Mouse (Mus musculus) forebrain, postnatal 0 days (tissue): ENCODE measurements at regions not wholly inside any gene's neighbourhood (a gene's known extent, or its start where the extent isn't known, plus 50 kb on each side); places are given as distances from the start of the nearest gene placed in this dataset.

Experiments
- ATAC-seq: fragments of 200-750 bp; cut with Nextera tagmentation; 2 replicates; pipeline ENCODE4 v1.8.0; 2017; ENCODE audit warnings: mild to moderate bottlenecking, moderate library complexity
- DNase-seq: peaks from one replicate; pipeline ENCODE4 v3.0.0-alpha.2; 2015
- H3K27ac ChIP-seq: fragments of 300-500 bp; sonication (generic); 2 replicates; pipeline ENCODE4 v1.5.1; 2014; ENCODE audit warnings: low read depth, mild to moderate bottlenecking, antibody characterized with exemption, low read length, moderate library complexity, mixed read lengths
- H3K27me3 ChIP-seq: fragments of 300-500 bp; sonication (generic); 2 replicates; pipeline ENCODE4 v1.6.1; 2014; ENCODE audit warnings: mild to moderate bottlenecking, low read length, mixed read lengths; ENCODE audit not compliant: insufficient read depth
- H3K36me3 ChIP-seq: fragments of 300-500 bp; sonication (generic); 2 replicates; pipeline ENCODE4 v1.6.1; 2014; ENCODE audit warnings: mild to moderate bottlenecking, moderate library complexity; ENCODE audit not compliant: insufficient read depth
- H3K4me1 ChIP-seq: fragments of 300-500 bp; sonication (generic); 2 replicates; pipeline ENCODE4 v1.6.1; 2014; ENCODE audit warnings: antibody characterized with exemption; ENCODE audit not compliant: insufficient read depth
- H3K4me2 ChIP-seq: fragments of 300-500 bp; sonication (generic); 2 replicates; pipeline ENCODE4 v1.6.1; 2014; ENCODE audit warnings: low read depth, mild to moderate bottlenecking, moderate library complexity
- H3K4me3 ChIP-seq: fragments of 300-500 bp; sonication (generic); 2 replicates; pipeline ENCODE4 v1.5.1; 2014; ENCODE audit warnings: low read depth, low read length, mixed read lengths
- H3K9ac ChIP-seq: fragments of 300-500 bp; sonication (generic); 2 replicates; pipeline ENCODE4 v1.6.1; 2014; ENCODE audit warnings: mild to moderate bottlenecking
- H3K9me3 ChIP-seq: fragments of 300-500 bp; sonication (generic); 2 replicates; pipeline ENCODE4 v1.6.1; 2016; ENCODE audit warnings: low read length
- CTCF ChIP-seq: sonication (generic); IDR thresholded peaks from 2 replicates; pipeline ENCODE4 v1.5.1; 2016; ENCODE audit warnings: antibody characterized with exemption, control low read depth, low read depth
- WGBS: fragments of 180-500 bp; shearing (Covaris S2); extraction: QIAGEN DNeasy Blood & Tissue Kit; methylation state at CpG from one replicate; pipeline ENCODE4 v1.1.7; 2014; 5-methylcytosine and 5-hydroxymethylcytosine counted together

DNA sequence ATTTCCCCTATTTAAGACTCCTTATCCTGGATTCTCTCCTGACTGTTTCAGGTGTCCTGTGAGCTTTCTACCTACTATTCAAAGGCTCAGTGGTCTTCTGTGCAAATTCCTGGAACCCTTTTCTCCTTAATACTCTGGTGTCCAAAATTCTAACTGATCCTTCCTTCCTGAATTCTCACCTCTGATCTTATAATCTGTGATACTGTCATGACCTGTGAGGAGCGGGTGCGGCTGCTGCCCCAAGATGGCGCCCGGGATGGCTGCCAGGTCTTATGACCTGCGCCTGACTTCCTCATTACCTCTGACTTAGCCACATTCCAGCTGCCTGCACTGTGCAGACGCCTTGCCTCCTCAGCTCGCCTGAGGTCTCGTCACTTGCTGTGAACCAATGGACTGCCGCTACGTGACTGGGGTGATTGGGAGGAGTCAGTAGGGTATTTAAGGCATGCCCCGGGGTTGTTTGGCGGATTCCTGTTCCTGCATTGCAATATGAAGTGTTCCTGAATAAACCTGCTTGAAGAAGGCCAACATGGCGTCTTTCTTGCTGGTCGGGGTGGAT, 131.2 kb downstream of the Ptbp2 start:
- DNase-seq (no peak), ATAC-seq (no peak)
- Histone ChIP-seq H3K36me3 (no peaks in the 10 kb centered on the region), H3K27ac (no peak overlapping the region), H3K9me3 (no peaks in the 10 kb centered on the region), H3K4me1 (no peaks in the 10 kb centered on the region), H3K27me3 (no peaks in the 10 kb centered on the region), H3K4me2 (no peak overlapping the region), H3K9ac (no peak overlapping the region), H3K4me3 (no peak overlapping the region)
- no peak for TF ChIP-seq CTCF
- WGBS: 93% methylated on average over 14 of the region's 14 CpGs

GRCm38 (mm10) chr3:119638633-119639032, 145.6 kb downstream of the Ptbp2 start:
- H3K27ac ChIP-seq: no peak overlapping the region
- no peaks in the 10 kb centered on the region for H3K4me1 ChIP-seq
- no peak for DNase-seq
- 64% methylated on average over 3 of the region's 3 CpGs for WGBS
- TF ChIP-seq CTCF: no peak
- H3K27me3 ChIP-seq: no peaks in the 10 kb centered on the region
- no peak overlapping the region for H3K9ac ChIP-seq
- H3K9me3 ChIP-seq: no peaks in the 10 kb centered on the region
- no peaks in the 10 kb centered on the region for H3K36me3 ChIP-seq
- no peak for ATAC-seq
- no peak overlapping the region for H3K4me2 ChIP-seq
- no peak overlapping the region for H3K4me3 ChIP-seq

GRCm38 (mm10) chr3:119635641-119636040, 148.6 kb downstream of the Ptbp2 start:
- ATAC-seq: no peak
- no peak for DNase-seq
- 35% methylated on average over 3 of the region's 3 CpGs for WGBS
- Histone ChIP-seq H3K4me1 (no peaks in the 10 kb centered on the region), H3K36me3 (no peaks in the 10 kb centered on the region), H3K9me3 (no peaks in the 10 kb centered on the region), H3K4me2 (no peak overlapping the region), H3K27ac (no peak overlapping the region), H3K27me3 (no peaks in the 10 kb centered on the region), H3K9ac (no peak overlapping the region), H3K4me3 (no peak overlapping the region)
- TF ChIP-seq CTCF: no peak

- no peak overlapping the region for H3K4me3 ChIP-seq
- WGBS: 71% methylated on average over 2 of the region's 2 CpGs
- no peak for TF ChIP-seq CTCF
- no peak overlapping the region for H3K4me2 ChIP-seq
- H3K27ac ChIP-seq: no peak overlapping the region
- H3K36me3 ChIP-seq: no peaks in the 10 kb centered on the region
- ATAC-seq (no peak; the same call in 1 of the 2 replicates), DNase-seq (peak; percentile 61)
- no peaks in the 10 kb centered on the region for H3K9me3 ChIP-seq
- H3K27me3 ChIP-seq: no peaks in the 10 kb centered on the region
- H3K9ac ChIP-seq: no peak overlapping the region
- no peaks in the 10 kb centered on the region for H3K4me1 ChIP-seq
Observed at GRCm38 (mm10) chr3:119633516-119633915, 150.8 kb downstream of the Ptbp2 start.

GRCm38 (mm10) chr3:119606116-119606515, 178.2 kb downstream of the Ptbp2 start:
- 90% methylated on average over 1 of the region's 1 CpGs for WGBS
- Histone ChIP-seq H3K4me2 (no peak overlapping the region), H3K36me3 (no peaks in the 10 kb centered on the region), H3K9me3 (no peaks in the 10 kb centered on the region), H3K27me3 (no peaks in the 10 kb centered on the region), H3K27ac (no peak overlapping the region), H3K4me3 (no peak overlapping the region), H3K9ac (no peak overlapping the region), H3K4me1 (no peaks in the 10 kb centered on the region)
- DNase-seq: no peak
- no peak for ATAC-seq
- TF ChIP-seq CTCF: no peak

GRCm38 (mm10) chr3:119588872-119589416, 195.3 kb downstream of the Ptbp2 start:
- no peak overlapping the region for H3K27ac ChIP-seq
- TF ChIP-seq CTCF: no peak
- no peaks in the 10 kb centered on the region for H3K27me3 ChIP-seq
- WGBS: 18% methylated on average over 4 of the region's 4 CpGs
- no peaks in the 10 kb centered on the region for H3K36me3 ChIP-seq
- peak; percentile 70 for ATAC-seq
- no peak overlapping the region for H3K9ac ChIP-seq
- no peaks in the 10 kb centered on the region for H3K9me3 ChIP-seq
- peak; percentile 8 for DNase-seq
- H3K4me2 ChIP-seq: no peak overlapping the region
- no peaks in the 10 kb centered on the region for H3K4me1 ChIP-seq
- no peak overlapping the region for H3K4me3 ChIP-seq

- Histone ChIP-seq H3K36me3 (no peaks in the 10 kb centered on the region), H3K4me1 (no peaks in the 10 kb centered on the region), H3K27ac (no peak overlapping the region), H3K4me3 (no peak overlapping the region), H3K27me3 (no peaks in the 10 kb centered on the region), H3K4me2 (no peak overlapping the region), H3K9me3 (no peaks in the 10 kb centered on the region), H3K9ac (no peak overlapping the region)
- no peak for TF ChIP-seq CTCF
- DNase-seq: no peak
- ATAC-seq: no peak
- WGBS: 82% methylated on average over 2 of the region's 2 CpGs
Observed at GRCm38 (mm10) chr3:119587971-119588370, 196.3 kb downstream of the Ptbp2 start.
